Mouse (Mus musculus): ENCODE data around the gene Rab4a. TPM values are rescaled to one million over a fixed set of nuclear protein-coding genes. Genes with fewer than 3 reads are reported as not detected.
A peak's percentile ranks its signal among the peaks of the same experiment; 100 is the strongest.

The Rab4a gene
- polyA plus RNA-seq, 1 experiment from 2014 or later: 32.1 TPM

- no peaks in the 10 kb centered on the region for H3K4me1 ChIP-seq (ENCODE audit: insufficient read depth, low read depth, low read length)
- no peak for ATAC-seq
- no peak overlapping the region for H3K4me3 ChIP-seq (ENCODE audit: low read depth, low read length)
- no peak for TF ChIP-seq CTCF (IDR thresholded peaks at IDR 0.05)
- TF ChIP-seq EP300 (IDR thresholded peaks at IDR 0.05): no peak
- no peak for DNase-seq (ENCODE audit: low spot score)
- WGBS: 66% methylated on average over 6 of the region's 6 CpGs
- no peaks in the 10 kb centered on the region for H3K36me3 ChIP-seq (ENCODE audit: insufficient read depth, low read length)
- H3K27ac ChIP-seq (ENCODE audit: low read length): no peak overlapping the region
- H3K4me2 ChIP-seq (replicated peaks; ENCODE audit: low read depth, low read length): no peak overlapping the region
- no peaks in the 10 kb centered on the region for H3K27me3 ChIP-seq (replicated peaks; ENCODE audit: insufficient read depth, low read length)
- no peak overlapping the region for H3K9ac ChIP-seq (replicated peaks; ENCODE audit: low read depth)
- no peaks in the 10 kb centered on the region for H3K9me3 ChIP-seq (ENCODE audit: low read length)
Measured at GRCm38 (mm10) chr8:123799434-123799833, 6.4 kb upstream of the Rab4a start.

DNA sequence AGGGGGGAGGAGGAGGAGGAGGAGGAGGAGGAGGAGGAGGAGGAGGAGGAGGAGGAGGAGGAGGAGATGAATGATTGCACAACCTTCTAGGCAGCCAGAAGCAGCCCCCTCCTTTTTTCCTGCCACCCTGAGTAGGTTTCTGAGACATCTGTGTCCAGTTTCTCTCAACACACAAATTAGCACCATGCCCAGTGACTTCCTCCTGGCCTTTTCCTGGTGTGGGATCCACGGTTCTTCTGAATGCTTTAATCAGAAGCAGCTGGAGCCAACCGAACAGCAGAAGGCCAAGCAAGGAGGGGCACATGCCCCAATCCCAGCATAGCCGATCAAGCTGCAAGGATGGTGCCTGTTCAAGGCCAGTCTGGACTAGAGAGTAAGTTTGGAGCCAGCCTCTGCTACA, 5.9 kb upstream of the Rab4a start:
- Histone ChIP-seq H3K9ac (replicated peaks; ENCODE audit: low read depth) (no peak overlapping the region), H3K27ac (ENCODE audit: low read length) (no peak overlapping the region), H3K9me3 (ENCODE audit: low read length) (no peaks in the 10 kb centered on the region), H3K4me2 (replicated peaks; ENCODE audit: low read depth, low read length) (no peak overlapping the region), H3K27me3 (replicated peaks; ENCODE audit: insufficient read depth, low read length) (no peaks in the 10 kb centered on the region), H3K4me1 (ENCODE audit: insufficient read depth, low read depth, low read length) (no peaks in the 10 kb centered on the region), H3K4me3 (ENCODE audit: low read depth, low read length) (no peak overlapping the region), H3K36me3 (ENCODE audit: insufficient read depth, low read length) (no peaks in the 10 kb centered on the region)
- DNase-seq (ENCODE audit: low spot score) (no peak), ATAC-seq (no peak)
- TF ChIP-seq CTCF (IDR thresholded peaks at IDR 0.05) (no peak), EP300 (IDR thresholded peaks at IDR 0.05) (no peak)
- 42% methylated on average over 3 of the region's 3 CpGs for WGBS

DNA sequence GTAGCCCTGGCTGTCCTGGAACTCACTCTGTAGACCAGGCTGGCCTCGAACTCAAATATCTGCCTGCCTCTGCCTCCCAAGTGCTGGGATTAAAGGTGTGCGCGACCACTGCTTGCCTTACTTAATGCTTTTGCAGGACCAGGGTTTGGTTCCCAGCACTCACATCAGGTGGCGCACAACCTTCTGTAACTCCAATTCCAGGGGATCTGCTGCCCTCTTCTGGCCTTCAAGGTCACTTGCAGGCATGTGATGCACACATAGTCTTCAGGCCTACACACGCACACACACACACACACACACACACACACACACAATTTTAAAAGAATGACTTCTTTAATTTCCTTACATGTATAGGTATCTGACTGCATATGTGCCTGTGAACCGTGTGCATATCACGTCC, 4.9 kb upstream of the Rab4a start:
- Histone ChIP-seq H3K27ac (ENCODE audit: low read length) (no peak overlapping the region), H3K27me3 (replicated peaks; ENCODE audit: insufficient read depth, low read length) (no peaks in the 10 kb centered on the region), H3K4me3 (ENCODE audit: low read depth, low read length) (no peak overlapping the region), H3K9ac (replicated peaks; ENCODE audit: low read depth) (no peak overlapping the region), H3K9me3 (ENCODE audit: low read length) (no peaks in the 10 kb centered on the region), H3K4me1 (ENCODE audit: insufficient read depth, low read depth, low read length) (no peaks in the 10 kb centered on the region), H3K36me3 (ENCODE audit: insufficient read depth, low read length) (no peaks in the 10 kb centered on the region), H3K4me2 (replicated peaks; ENCODE audit: low read depth, low read length) (no peak overlapping the region)
- TF ChIP-seq EP300 (IDR thresholded peaks at IDR 0.05) (no peak), CTCF (IDR thresholded peaks at IDR 0.05) (peak; percentile 4; the same call in 1 of the 2 replicates)
- 87% methylated on average over 7 of the region's 7 CpGs for WGBS
- ATAC-seq (no peak), DNase-seq (ENCODE audit: low spot score) (no peak)

DNA sequence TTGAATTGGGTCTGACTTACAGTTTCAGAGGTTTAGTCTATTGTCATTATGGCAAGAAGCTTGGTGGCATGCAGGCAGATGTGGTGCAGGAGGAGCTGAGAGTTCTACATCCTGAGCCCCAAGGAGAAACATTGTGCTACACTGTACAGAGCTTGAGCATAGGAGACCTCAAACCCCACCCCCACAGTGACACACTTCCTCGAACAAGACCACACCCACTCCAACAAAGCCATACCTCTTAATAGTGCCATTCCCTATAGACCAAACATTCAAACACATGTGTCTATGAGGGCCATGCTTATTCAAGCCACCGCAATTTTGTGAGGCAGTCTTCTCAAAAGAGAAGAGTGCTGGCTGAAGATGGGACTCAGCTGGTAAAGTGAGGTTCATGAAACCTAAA, 4.2 kb upstream of the Rab4a start:
- 81% methylated on average over 2 of the region's 2 CpGs for WGBS
- Histone ChIP-seq H3K4me2 (replicated peaks; ENCODE audit: low read depth, low read length) (no peak overlapping the region), H3K27me3 (replicated peaks; ENCODE audit: insufficient read depth, low read length) (no peaks in the 10 kb centered on the region), H3K9ac (replicated peaks; ENCODE audit: low read depth) (no peak overlapping the region), H3K4me3 (ENCODE audit: low read depth, low read length) (no peak overlapping the region), H3K9me3 (ENCODE audit: low read length) (no peaks in the 10 kb centered on the region), H3K4me1 (ENCODE audit: insufficient read depth, low read depth, low read length) (no peaks in the 10 kb centered on the region; the same call in 1 of the 2 replicates), H3K27ac (ENCODE audit: low read length) (no peak overlapping the region), H3K36me3 (ENCODE audit: insufficient read depth, low read length) (no peaks in the 10 kb centered on the region)
- DNase-seq (ENCODE audit: low spot score) (no peak), ATAC-seq (no peak)
- TF ChIP-seq CTCF (IDR thresholded peaks at IDR 0.05): no peak
- no peak for TF ChIP-seq EP300 (IDR thresholded peaks at IDR 0.05)

- DNase-seq (ENCODE audit: low spot score) (no peak), ATAC-seq (no peak)
- Histone ChIP-seq H3K4me2 (replicated peaks; ENCODE audit: low read depth, low read length) (no peak overlapping the region), H3K36me3 (ENCODE audit: insufficient read depth, low read length) (no peaks in the 10 kb centered on the region), H3K4me1 (ENCODE audit: insufficient read depth, low read depth, low read length) (peaks cover 5% of the 10 kb centered on the region; the same call in 1 of the 2 replicates), H3K9ac (replicated peaks; ENCODE audit: low read depth) (no peak overlapping the region), H3K9me3 (ENCODE audit: low read length) (no peaks in the 10 kb centered on the region), H3K4me3 (ENCODE audit: low read depth, low read length) (no peak overlapping the region), H3K27me3 (replicated peaks; ENCODE audit: insufficient read depth, low read length) (no peaks in the 10 kb centered on the region), H3K27ac (ENCODE audit: low read length) (no peak overlapping the region)
- TF ChIP-seq CTCF (IDR thresholded peaks at IDR 0.05) (no peak), EP300 (IDR thresholded peaks at IDR 0.05) (no peak)
- 89% methylated on average over 1 of the region's 1 CpGs for WGBS
Measured at GRCm38 (mm10) chr8:123803639-123804038, 2.1 kb upstream of the Rab4a start.

DNA sequence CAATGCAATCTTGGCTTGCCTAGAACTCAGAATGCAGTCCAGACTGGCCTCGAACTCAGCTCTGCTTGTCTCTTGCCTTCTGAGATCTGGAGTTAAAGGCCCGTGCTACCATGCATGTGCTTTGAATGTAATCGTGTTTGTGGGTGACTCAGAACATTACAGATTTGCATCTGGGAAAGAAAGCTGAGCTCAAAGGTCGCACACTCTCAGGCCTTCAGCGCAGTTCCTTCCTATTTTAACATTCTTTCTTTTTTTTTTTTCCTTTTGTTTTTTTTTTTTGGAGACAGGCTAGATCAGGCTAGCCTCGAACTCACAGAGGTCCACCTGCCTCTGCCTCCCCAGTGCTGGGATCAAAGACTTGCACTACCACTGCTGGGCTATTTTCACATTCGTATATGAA, 1.2 kb upstream of the Rab4a start:
- ATAC-seq (no peak), DNase-seq (ENCODE audit: low spot score) (no peak)
- Histone ChIP-seq H3K9ac (replicated peaks; ENCODE audit: low read depth) (no peak overlapping the region), H3K4me3 (ENCODE audit: low read depth, low read length) (no peak overlapping the region), H3K4me2 (replicated peaks; ENCODE audit: low read depth, low read length) (no peak overlapping the region), H3K36me3 (ENCODE audit: insufficient read depth, low read length) (no peaks in the 10 kb centered on the region), H3K9me3 (ENCODE audit: low read length) (no peaks in the 10 kb centered on the region), H3K4me1 (ENCODE audit: insufficient read depth, low read depth, low read length) (peaks cover 5% of the 10 kb centered on the region; the same call in 1 of the 2 replicates), H3K27me3 (replicated peaks; ENCODE audit: insufficient read depth, low read length) (no peaks in the 10 kb centered on the region), H3K27ac (ENCODE audit: low read length) (no peak overlapping the region)
- TF ChIP-seq EP300 (IDR thresholded peaks at IDR 0.05): no peak
- TF ChIP-seq CTCF (IDR thresholded peaks at IDR 0.05): no peak
- 79% methylated on average over 7 of the region's 7 CpGs for WGBS

GRCm38 (mm10) chr8:123805209-123805717, 522 bp upstream of the Rab4a start:
- ATAC-seq: 0 out of 2 replicates have a peak, but pooled peaks have one; percentile 1
- TF ChIP-seq CTCF (IDR thresholded peaks at IDR 0.05) (no peak), EP300 (IDR thresholded peaks at IDR 0.05) (no peak)
- H3K9me3 ChIP-seq (ENCODE audit: low read length): no peaks in the 10 kb centered on the region
- peak overlapping the region; percentile 47; the same call in 1 of the 2 replicates for H3K27ac ChIP-seq (ENCODE audit: low read length)
- no peak overlapping the region for H3K9ac ChIP-seq (replicated peaks; ENCODE audit: low read depth)
- DNase-seq (ENCODE audit: low spot score): no peak
- peaks cover 5% of the 10 kb centered on the region; the same call in 1 of the 2 replicates for H3K4me1 ChIP-seq (ENCODE audit: insufficient read depth, low read depth, low read length)
- H3K4me3 ChIP-seq (ENCODE audit: low read depth, low read length): peak overlapping the region; percentile 73
- H3K4me2 ChIP-seq (replicated peaks; ENCODE audit: low read depth, low read length): peak overlapping the region; percentile 92
- WGBS: 18% methylated on average over 15 of the region's 15 CpGs
- H3K36me3 ChIP-seq (ENCODE audit: insufficient read depth, low read length): no peaks in the 10 kb centered on the region
- no peaks in the 10 kb centered on the region for H3K27me3 ChIP-seq (replicated peaks; ENCODE audit: insufficient read depth, low read length)

Measured in lung, postnatal 0 days (tissue).